Mouse (Mus musculus) layer of hippocampus, postnatal 14 days (tissue): Measurements from ENCODE around the gene Cldn15. TPM values are rescaled to one million over a fixed set of nuclear protein-coding genes. Genes with fewer than 3 reads are reported as not detected.
"Not testable (repeated sequence)": the region's sequence is repeated elsewhere in the genome, so short reads cannot be mapped to it uniquely, and the experiment has no call there.

Source experiments
- DNase-seq, 2 experiments: peaks; one replicate each; pipeline ENCODE4 v3.0.0; 2021 to 2022; ENCODE audit warnings: low spot score in 2 of 2, mixed read lengths in 1 of 2
- total RNA-seq, 2 experiments: library from RNA; stranded (reverse); gene quantifications; 2 replicates each; pipeline ENCODE4 v1.2.3; 2021

Cldn15 gene
- total RNA-seq, 2 experiments from 2014 or later: 0.28 TPM; not detected in 1

- DNase-seq: no peak
Measured at GRCm38 (mm10) chr5:136947874-136948273, 18.5 kb upstream of the Cldn15 start.

DNA sequence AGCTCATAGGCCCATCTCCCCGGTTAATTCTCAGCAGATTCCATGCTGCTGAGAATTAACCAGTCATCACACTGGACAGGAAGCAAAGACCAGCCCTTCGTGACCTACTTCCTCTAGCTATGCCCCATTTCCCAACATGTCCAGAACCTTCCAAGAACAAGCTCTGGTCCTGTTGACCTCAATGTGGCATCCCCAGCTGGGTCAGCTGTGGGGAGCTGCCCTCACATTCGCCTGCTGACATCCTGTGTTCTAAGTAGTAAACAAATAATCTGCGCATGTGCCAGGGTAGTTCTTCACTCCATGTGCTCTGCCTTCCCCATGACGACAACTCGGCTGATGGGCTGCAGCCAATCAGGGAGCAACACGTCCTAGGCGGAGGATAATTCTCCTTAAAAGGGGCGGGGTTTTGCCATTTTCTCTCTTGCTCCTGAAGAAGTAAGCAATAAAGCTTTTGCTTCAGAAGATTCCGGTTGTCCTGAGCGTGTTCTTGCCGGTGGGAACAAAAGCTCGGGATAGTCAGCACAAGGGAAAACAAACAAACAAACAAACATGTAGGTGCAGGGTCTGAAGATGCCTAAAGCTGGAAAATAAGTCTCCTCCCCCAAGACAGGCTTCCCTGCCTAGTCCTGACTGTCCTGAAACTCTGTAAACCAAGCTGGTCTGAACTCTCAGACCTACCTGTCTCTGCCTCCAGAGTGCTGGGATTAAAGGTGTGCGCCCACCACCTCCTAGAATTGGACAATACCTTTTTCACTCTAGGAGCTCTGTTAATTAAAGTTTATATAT, 16.7 kb upstream of the Cldn15 start:
- not testable (repeated sequence) for DNase-seq

DNA sequence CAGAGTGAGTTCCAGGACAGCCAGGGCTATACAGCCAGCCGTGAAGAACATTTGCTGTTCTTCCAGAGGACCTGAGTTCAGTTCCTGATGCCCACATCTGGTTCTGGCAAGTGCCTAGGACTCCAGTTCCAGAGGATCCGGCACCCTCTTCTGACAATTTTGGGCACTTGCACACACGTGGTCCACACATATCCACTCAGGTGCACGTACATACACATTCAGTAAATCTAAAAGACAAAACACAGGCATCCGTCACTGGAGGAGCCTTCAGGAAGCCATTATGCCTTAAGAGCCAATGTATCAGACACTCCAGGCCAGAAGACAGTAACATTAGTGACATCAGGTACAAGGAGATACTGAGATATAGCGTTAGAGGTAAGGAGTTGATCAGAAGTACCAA, 15.9 kb upstream of the Cldn15 start:
- DNase-seq: no peak

- no peak for DNase-seq
Measured at GRCm38 (mm10) chr5:136952153-136952552, 14.3 kb upstream of the Cldn15 start.

GRCm38 (mm10) chr5:136953015-136953414, 13.4 kb upstream of the Cldn15 start, which contains the start of gene Fis1:
TSS of gene Fis1 (plus strand) at chr5:136953275.
- peak; percentile 91 to 96 for DNase-seq

DNA sequence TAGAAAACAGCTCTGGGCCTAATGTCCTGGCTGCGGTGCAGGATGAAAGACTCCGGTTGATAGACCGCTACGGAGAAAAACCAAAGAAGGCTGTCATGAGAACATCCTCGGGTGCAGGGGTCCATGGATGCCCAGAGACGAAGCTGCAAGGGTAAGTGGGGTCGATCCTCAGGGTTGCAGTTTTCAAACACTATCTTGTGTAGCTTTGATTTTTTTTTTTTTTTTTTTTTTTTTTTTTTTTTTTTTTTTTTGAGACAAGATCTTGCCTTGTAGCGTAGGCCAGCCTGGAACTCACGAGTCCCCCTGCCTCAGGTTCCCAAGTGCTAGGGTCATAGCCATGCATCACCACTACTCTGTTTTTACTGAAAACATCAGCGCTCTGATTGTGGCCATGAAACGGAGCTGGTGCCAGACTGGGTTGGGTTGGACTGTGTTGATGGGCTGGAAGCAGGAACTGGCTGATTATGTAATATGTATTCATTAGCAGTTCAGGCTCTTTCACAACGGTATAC, 12.9 kb upstream of the Cldn15 start:
- DNase-seq: peak; percentile 41 to 57

DNA sequence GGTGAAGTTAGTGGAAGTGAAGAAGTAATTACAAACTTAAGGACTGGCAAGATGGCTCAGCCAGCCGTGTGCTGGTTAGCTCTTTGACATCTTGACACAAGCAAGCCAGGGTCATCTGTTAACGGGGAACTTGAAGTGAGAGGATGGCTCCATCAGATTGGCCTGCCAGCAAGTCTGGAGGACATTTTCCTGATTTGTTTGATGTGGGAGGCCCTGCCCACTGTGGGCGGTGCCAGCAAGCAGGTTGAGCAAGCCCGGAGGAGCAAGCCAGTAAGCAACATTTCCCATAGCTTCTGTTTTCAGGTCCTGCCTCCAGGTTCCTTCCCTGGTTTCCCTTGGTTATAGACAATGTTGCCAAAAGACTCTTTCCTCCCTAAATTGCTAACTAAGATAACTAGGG, 10.8 kb upstream of the Cldn15 start:
- DNase-seq: no peak

DNA sequence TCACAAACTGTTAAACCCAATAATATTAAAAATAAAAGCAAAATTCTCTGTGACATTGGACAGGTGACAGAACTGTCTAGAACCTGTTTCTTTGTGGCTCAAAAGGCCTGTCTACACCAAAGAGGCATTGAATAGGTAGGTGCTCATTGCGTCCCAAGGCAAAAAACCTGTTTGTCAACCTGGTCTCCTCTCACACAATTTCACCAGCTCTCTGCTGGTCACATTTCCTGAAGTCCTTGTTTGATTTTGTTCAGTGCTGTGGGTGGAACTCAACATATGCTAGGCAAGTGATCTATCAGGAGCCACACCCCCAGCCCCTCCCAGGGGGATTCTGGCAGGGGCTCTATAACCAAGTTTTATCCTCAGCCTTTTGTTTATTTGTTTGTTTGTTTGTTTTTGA, 9.2 kb upstream of the Cldn15 start:
- no peak for DNase-seq

- DNase-seq: no peak
Measured at GRCm38 (mm10) chr5:136958991-136959605, 7.3 kb upstream of the Cldn15 start.

- no peak for DNase-seq
Measured at GRCm38 (mm10) chr5:136960053-136960452, 6.4 kb upstream of the Cldn15 start.

- peak in 1 of 2 experiments; percentile 24 for DNase-seq
Measured at GRCm38 (mm10) chr5:136961334-136961982, 5.0 kb upstream of the Cldn15 start.

DNA sequence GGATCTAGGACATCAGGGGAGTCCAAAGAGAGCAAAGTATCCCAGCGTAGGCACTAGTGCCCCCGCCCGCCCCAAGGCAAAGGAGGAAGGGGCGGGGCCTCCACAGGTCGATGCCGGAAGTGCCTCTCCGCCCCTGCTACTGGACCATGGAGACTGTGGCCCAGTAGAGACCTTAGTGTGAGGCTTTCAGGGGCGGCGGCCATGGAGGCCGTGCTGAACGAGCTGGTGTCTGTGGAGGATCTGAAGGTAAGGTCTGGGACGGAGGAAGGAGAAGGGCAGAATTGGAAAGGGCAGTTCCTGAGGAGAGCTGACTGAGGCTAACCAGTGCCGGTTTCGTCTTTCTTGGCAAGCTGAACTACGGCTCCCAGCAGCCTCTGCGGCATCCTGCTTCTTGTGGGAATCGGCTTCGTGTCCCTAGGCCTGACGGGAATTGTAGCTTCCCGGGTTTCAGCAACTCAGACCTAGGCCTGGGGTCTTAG, 4.4 kb upstream of the Cldn15 start:
- DNase-seq: peak; percentile 94 to 96

DNA sequence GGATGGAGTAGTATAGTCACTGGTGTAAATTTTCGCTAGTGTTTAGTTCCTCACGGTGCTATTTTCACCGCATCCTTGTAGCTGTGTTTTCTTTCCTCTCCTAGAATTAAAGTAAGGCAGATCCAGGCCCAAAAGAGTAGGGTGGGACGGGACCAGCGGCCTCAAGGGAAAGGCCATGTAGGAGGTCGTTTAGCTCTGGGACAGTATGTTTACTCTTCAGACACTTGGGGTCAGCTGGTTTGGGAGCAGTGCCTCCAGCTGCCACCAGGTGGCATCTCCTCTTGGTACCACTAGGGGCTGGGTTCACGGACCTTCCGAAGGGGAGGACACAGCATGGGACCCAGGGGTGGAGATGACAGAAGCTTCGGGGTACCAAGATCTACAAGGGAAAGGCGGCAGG, 3.9 kb upstream of the Cldn15 start:
- peak; percentile 77 to 78 for DNase-seq

DNA sequence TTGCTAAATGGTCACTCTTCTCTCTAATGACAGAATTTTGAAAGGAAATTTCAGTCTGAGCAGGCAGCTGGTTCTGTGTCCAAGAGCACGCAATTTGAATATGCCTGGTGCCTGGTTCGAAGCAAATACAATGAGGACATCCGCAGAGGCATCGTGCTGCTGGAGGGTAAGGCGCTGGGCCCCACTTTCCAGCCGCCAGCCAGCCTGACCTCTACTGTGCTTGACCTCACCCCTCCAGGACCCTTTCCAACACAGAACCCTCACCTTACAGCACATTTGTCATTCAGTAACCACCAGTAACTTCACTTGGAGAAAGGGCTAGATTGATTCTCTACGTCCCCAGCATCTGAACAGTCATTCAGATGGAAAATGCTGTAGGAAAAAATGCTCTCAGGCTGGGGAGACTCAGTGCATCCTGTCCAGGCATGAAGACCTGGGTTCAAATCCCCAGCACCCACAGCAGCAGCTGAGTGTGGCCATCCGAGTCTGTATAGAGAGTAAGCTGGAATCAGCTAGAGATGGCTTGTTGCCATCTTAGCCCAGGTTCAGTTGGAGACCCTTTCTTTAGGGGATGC, 3.4 kb upstream of the Cldn15 start:
- no peak for DNase-seq

GRCm38 (mm10) chr5:136965210-136965609, 1.2 kb upstream of the Cldn15 start:
- no peak for DNase-seq

GRCm38 (mm10) chr5:136965686-136966085, 730 bp upstream of the Cldn15 start:
- DNase-seq: no peak

GRCm38 (mm10) chr5:136966861-136967455, 542 bp downstream of the Cldn15 start:
- no peak for DNase-seq

DNA sequence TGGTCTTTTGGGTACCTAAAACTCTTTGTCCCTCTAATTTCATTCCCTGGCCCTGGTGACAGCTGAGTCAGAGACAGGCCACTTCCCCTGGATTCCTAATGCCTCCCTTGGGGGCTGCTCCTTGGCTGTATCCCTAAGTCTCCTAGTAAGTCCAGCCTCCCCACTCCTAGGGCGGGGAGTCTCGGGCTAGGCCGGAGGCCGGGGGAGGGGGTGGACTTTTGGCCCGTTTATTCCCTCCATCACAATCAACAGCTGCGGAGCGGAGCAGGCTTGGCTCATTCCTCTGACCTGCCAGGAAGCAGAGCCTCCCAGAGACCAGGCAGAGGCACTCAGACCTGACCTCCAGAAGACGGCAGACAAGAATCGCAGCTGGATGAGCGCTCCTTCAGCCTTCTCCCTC, 1.2 kb downstream of the Cldn15 start:
- DNase-seq: no peak

- DNase-seq: no peak
Measured at GRCm38 (mm10) chr5:136970703-136971102, 4.3 kb downstream of the Cldn15 start.

- DNase-seq: no peak
Measured at GRCm38 (mm10) chr5:136973670-136974069, 7.3 kb downstream of the Cldn15 start.

- DNase-seq: no peak
Measured at GRCm38 (mm10) chr5:136977769-136978168, 11.4 kb downstream of the Cldn15 start.
